Comparison of ENCODE assay signal across 29 mouse cellular contexts in genomic region chr10:19875346-19875745, GRCm38 (mm10). TPM values are rescaled to one million over a fixed set of nuclear protein-coding genes. Genes with fewer than 3 reads are reported as not detected.
"Had no signal": no experiment of that assay in that cellular context is flagged by ENCODE, and none has a peak within 500 bp of the region (broad histone marks: within the 10 kb centered on the region; RNA-seq: fewer than 3 reads in every experiment).

No protein-coding gene starts in this region.

- H3K9ac ChIP-seq: heart, embryonic 12.5 days; hindbrain, embryonic 12.5 days; hindbrain, embryonic 14.5 days; intestine, embryonic 15.5 days; limb, embryonic 13.5 days; limb, embryonic 15.5 days; liver, embryonic 12.5 days; liver, embryonic 14.5 days had no signal

- H3K36me3 ChIP-seq: heart, embryonic 10.5 days; heart, embryonic 12.5 days; hindbrain, embryonic 10.5 days; hindbrain, embryonic 12.5 days; intestine, embryonic 15.5 days; limb, embryonic 13.5 days; limb, embryonic 15.5 days; liver, embryonic 12.5 days had no signal

- H3K4me3 ChIP-seq: heart, embryonic 10.5 days; heart, embryonic 12.5 days; hindbrain, embryonic 10.5 days; hindbrain, embryonic 12.5 days; intestine, embryonic 15.5 days; layer of hippocampus, adult 2 months; limb, embryonic 13.5 days; limb, embryonic 15.5 days; liver, embryonic 12.5 days had no signal

- H3K27ac ChIP-seq: heart, embryonic 10.5 days; hindbrain, embryonic 10.5 days; hindbrain, embryonic 12.5 days; hindbrain, embryonic 14.5 days; intestine, embryonic 15.5 days; layer of hippocampus, adult 2 months; limb, embryonic 13.5 days; limb, embryonic 15.5 days; liver, embryonic 12.5 days; liver, embryonic 14.5 days had no signal

- H3K9me3 ChIP-seq: heart, embryonic 10.5 days; heart, embryonic 12.5 days; hindbrain, embryonic 10.5 days; hindbrain, embryonic 12.5 days; intestine, embryonic 15.5 days; limb, embryonic 13.5 days; limb, embryonic 15.5 days; liver, embryonic 12.5 days had no signal

- H3K27me3 ChIP-seq: heart, embryonic 12.5 days; hindbrain, embryonic 12.5 days; intestine, embryonic 15.5 days; limb, embryonic 13.5 days; limb, embryonic 15.5 days; liver, embryonic 12.5 days had no signal

- DNase-seq: gastrocnemius, postnatal 25 days; heart, adult 18-20 months; heart, postnatal 10 days; heart, postnatal 4 days; kidney, adult 18-20 months; kidney, adult 8-10 months; kidney, postnatal 10 days; kidney, postnatal 25 days; kidney, postnatal 4 days; layer of hippocampus, postnatal 36 days; left cerebral cortex, postnatal 4 days had no signal

- H3K4me2 ChIP-seq: heart, embryonic 12.5 days; hindbrain, embryonic 12.5 days; hindbrain, embryonic 14.5 days; intestine, embryonic 15.5 days; limb, embryonic 13.5 days; limb, embryonic 15.5 days; liver, embryonic 12.5 days had no signal

- H3K4me1 ChIP-seq: limb, embryonic 13.5 days; limb, embryonic 15.5 days had no signal

- ATAC-seq: hindbrain, embryonic 16.5 days; inflammation-experienced regulatory T-cells, adult 6 months; intestine, embryonic 15.5 days; intestine, postnatal 0 days had no signal

RNA-seq across cellular contexts. Expression of gene Slc35d3, which starts 24.1 kb away (rescaled TPM):
- total RNA-seq: gastrocnemius, adult 8-10 months; gastrocnemius, postnatal 25 days; heart, adult 18-20 months; heart, adult 8-10 months; heart, postnatal 10 days; heart, postnatal 25 days; liver, adult 2 months had no signal
- polyA plus RNA-seq: inflammation-experienced regulatory T-cells, adult 6 months; liver, adult 2 months had no signal
